Mouse (Mus musculus) adrenal gland (tissue): ENCODE data around the gene Fgfr1op2.
"Not testable (repeated sequence)": the region's sequence is repeated elsewhere in the genome, so short reads cannot be mapped to it uniquely, and the experiment has no call there.

Experiments
- intact Hi-C: fragments of 180-260 bp; cut with DNase I; formaldehyde crosslinking; loops from one replicate; pipeline ENCODE4 v1.15.1; 2025
- long read RNA-seq, 2 experiments: library from polyadenylated mRNA; unstranded; transcript quantifications; one replicate each; pipeline ENCODE4 v2.0.0; 2020; ENCODE audit warnings: borderline replicate concordance in 1 of 2; ENCODE audit not compliant: insufficient replicate concordance in 1 of 2

Fgfr1op2 gene
- long read RNA-seq, experiment 1, transcript Fgfr1op2-204 (7 exons, 2,880 nt), result minor isoform, 13 of 157 reads
- long read RNA-seq, experiment 1, transcript Fgfr1op2-205 (2 exons, 1,894 nt), result minor isoform, 11 of 157 reads
- long read RNA-seq, experiment 1, transcript Fgfr1op2-203 (6 exons, 2,766 nt), result major isoform, 53 of 157 reads
- long read RNA-seq, experiment 1, transcript Fgfr1op2-202 (5 exons, 918 nt), result minor isoform, 32 of 157 reads
- long read RNA-seq, experiment 1, partial matches to known transcripts, result 34 of 157 reads
- long read RNA-seq, experiment 1, other reads (novel, unspliced or antisense), result 14 of 157 reads
- long read RNA-seq, experiment 2, transcript Fgfr1op2-202 (5 exons, 918 nt), result minor isoform, 22 of 167 reads
- long read RNA-seq, experiment 2, transcript Fgfr1op2-204 (7 exons, 2,880 nt), result minor isoform, 18 of 167 reads
- long read RNA-seq, experiment 2, transcript Fgfr1op2-203 (6 exons, 2,766 nt), result major isoform, 43 of 167 reads
- long read RNA-seq, experiment 2, transcript Fgfr1op2-205 (2 exons, 1,894 nt), result minor isoform, 18 of 167 reads
- long read RNA-seq, experiment 2, partial matches to known transcripts, result 57 of 167 reads
- long read RNA-seq, experiment 2, other reads (novel, unspliced or antisense), result 9 of 167 reads

- intact Hi-C loops, result loop anchor here (5.0 to 10.0 kb wide), 2 partner anchors 55 to 72 kb away; partner anchors contain the start of gene Itpr2
Observed at GRCm38 (mm10) chr6:146576903-146577302, at the start of gene Fgfr1op2. Gene Fgfr1op2 (plus strand): TSS chr6:146577203.

GRCm38 (mm10) chr6:146527537-146527936, 49.5 kb upstream of the Fgfr1op2 start:
- intact Hi-C loops, result no loop called here

- intact Hi-C loops, result no loop called here
Observed at GRCm38 (mm10) chr6:146530363-146530762, 46.6 kb upstream of the Fgfr1op2 start.

DNA sequence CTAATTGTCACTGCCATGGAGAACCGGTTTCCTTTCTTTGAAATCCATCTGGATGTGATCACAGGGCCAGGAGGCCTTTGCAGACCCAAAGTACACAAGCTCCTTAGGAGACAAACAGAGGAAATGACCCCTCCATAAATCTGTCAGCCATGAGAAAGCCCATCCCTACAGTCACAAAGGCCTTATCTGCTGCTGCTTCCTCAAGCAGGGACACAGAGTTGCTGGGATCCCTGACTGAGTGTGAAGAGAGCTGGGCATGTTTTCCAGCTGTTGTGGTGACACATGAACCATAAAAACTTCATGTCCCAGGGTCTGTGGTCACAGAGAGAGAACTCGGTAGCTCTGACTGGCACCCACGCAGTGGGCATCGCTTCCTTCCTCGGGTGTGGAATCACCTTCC, 46.2 kb upstream of the Fgfr1op2 start:
- intact Hi-C loops, result no loop called here

GRCm38 (mm10) chr6:146533146-146533545, 43.9 kb upstream of the Fgfr1op2 start:
- intact Hi-C loops, result no loop called here

DNA sequence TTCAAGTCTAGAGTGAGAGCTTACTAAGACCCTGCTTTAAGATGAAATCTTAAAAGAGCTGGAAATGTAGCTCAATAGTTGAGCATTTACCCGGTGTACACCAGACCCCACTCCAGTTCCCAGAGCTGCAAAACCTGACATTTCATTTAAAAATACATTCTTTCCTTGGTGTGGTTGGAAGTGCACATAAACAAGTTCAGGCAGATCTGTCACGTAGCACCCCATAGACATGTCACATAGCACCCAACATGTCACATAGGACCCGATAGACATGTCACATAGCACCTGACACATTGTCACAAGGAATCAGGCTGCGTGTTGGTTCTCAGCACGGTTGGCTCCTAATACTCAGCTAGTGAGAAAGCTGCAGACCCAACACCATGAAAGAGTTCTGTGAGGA, 41.5 kb upstream of the Fgfr1op2 start:
- intact Hi-C loops, result no loop called here

GRCm38 (mm10) chr6:146537111-146537510, 39.9 kb upstream of the Fgfr1op2 start:
- intact Hi-C loops, result no loop called here

DNA sequence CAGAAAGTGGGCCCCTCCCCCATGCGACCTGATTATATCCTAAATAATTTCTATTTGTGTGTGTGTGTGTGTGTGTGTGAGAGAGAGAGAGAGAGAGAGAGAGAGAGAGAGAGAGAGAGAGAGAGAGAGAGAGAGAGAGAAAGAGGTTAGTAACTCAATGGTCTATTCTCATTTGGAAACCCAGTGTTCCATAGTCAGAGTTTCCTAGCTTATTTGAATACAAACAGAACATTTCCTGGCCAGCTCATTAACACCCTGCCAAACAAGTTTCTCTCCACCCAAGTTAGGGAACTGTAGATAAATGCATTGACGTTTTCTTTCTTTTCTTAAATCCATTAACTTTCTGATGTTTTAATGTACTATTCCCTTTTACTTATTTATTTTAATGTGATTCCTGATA, 38.9 kb upstream of the Fgfr1op2 start:
- intact Hi-C loops, result no loop called here

DNA sequence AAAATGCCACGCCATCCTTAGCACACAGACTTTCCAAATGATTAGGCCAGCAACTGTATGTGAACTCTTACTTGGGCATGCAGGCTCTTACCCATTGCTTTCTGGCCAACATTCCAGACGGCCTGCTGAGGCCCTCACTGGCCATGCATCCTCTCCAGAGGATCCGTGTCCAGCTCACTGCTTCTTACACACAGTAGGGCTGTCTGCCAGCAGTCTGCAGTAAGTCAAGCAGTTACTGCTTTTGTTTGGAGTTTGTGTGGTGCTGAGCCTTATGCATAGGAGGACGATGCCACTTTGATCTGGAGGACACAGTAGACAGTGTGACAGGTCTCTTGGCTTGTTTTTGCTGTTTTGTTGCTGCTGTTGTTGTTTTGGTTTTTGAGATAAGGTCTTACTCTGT, 38.3 kb upstream of the Fgfr1op2 start:
- intact Hi-C loops, result no loop called here

DNA sequence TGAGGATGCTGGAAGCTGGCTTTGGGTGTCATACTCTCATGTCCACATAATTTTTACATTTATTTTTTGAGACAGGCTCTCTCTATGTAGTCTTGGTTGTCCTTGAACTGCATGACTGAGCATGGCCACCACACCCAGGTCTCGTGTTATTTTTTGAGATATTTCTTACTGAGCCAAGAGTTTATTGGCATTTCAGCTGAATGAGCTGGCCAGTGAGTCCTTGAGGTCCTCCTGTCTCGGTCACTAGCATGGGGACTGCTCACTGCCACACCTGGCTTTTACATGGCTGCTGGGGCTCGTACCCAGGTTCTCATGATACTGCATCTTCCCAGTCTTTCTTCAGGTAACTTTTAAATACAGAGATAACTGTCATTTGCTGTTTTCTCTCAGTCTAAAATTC, 36.6 kb upstream of the Fgfr1op2 start:
- intact Hi-C loops, result no loop called here

- intact Hi-C loops, result no loop called here
Observed at GRCm38 (mm10) chr6:146544622-146545021, 32.4 kb upstream of the Fgfr1op2 start.

DNA sequence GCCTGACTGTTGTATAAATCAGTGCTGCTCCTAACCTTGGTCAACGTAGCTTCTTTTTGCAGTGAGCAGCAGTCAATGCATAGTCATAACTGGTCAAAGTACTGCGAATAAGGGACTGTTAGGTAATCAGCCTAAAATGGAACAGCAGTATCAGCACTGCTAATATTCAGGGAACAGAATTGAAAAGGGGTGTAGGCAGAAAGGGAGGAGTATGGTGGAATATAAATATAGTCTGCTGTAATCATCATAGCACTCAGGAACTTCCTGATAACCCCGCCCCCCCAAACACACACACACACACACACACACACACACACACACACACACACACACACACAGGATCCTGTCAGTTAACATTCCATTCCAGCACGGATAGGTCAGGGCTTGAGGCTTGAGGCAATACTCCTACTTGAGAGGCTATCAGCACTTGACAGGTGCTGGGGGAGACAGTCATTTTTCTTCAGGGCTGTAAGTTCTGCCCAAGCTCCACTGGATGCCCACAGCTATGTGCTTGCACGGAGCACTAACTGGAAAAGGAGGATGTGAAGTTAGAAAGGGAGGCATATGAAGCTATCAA, 31.6 kb upstream of the Fgfr1op2 start:
- intact Hi-C loops, result no loop called here

- intact Hi-C loops, result loop anchor here (10.0 kb wide), 1 partner anchor 136 kb away; no protein-coding TSS in a partner anchor
Observed at GRCm38 (mm10) chr6:146550421-146550820, 26.6 kb upstream of the Fgfr1op2 start.

DNA sequence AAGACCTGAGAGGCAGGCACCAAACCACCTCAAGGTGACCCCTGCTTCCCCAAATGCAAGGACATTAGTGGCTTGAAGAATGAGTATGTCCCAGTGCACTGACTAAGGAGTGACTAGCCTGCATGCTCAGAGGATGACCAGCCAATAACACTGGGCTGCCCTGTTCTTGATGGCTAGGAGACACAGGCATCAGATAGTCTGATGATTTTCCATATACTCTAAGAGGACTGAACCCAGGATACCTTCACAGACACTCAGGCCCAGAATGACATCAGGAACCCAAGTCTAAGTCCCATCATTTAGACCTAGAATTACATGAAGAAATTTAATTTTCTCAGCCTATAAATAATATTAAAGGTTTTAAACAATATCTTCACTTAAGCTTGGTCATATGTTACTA, 25.7 kb upstream of the Fgfr1op2 start:
- intact Hi-C loops, result loop anchor here (10.0 kb wide), 1 partner anchor 137 kb away; no protein-coding TSS in a partner anchor

DNA sequence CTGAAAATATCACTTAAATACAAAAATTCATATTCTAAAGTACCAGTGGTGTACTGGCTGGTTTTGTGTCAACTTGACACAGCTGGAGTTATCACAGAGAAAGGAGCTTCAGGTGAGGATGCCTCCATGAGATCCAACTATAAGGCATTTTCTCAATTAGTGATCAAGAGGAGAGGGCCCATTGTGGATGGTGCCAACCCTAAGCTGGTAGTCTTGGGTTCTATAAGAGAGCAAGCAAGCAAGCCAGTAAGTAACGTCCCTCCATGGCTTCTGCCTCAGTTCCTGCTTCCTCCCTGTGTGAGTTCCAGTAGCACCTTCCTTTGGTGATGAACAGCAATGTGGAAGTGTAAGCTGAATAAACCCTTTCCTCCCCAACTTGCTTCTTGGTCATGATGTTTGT, 14.5 kb upstream of the Fgfr1op2 start:
- intact Hi-C loops, result not testable (repeated sequence)

DNA sequence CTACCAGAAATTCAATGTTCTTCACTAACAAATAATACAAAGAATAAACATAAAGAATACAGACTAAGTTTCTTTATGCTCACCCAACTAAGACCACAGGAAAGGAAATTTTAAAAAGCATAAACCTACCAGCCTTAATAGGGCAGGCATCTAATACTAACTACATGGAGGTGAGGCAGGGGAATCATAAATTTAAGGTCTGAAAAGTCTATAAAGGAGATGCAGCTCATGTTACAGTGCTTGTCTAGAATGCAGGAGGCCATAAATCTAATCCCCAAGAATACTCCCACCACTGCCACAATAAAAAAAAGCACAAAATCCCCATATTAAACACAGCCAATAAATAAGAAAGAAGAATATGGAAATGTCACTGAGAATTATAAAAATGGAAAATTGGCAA, 4.9 kb upstream of the Fgfr1op2 start:
- intact Hi-C loops, result loop anchor here (10.0 kb wide), 1 partner anchor 67 kb away; the partner anchor contains the start of gene Itpr2

- intact Hi-C loops, result loop anchor here (5.0 to 10.0 kb wide), 2 partner anchors 55 to 73 kb away; partner anchors contain the start of gene Itpr2
Observed at GRCm38 (mm10) chr6:146577310-146578109, 507 bp downstream of the Fgfr1op2 start, which contains the start of gene Ints13. Gene Ints13 (minus strand): TSS chr6:146577835.

DNA sequence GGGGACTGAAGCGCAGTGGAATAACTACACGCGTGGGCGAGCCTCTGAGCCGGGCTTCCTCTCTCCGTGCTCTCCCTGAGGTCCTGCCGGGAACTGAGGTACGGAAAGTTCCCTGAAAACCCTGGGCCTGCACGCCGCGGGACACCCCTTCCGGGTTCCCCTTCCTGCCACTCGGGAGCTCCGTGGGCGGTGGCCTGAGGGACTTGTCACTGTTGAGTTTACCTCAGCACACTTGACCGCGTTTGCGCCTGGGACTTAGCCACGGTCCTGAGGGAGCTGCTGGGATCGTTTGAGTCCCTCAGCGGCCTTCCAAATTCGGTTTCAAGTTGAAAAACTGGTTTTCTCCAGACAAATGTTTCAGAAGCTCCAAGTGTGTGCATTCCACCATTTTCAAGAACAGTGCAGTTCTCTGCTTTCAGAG, 1.1 kb downstream of the Fgfr1op2 start:
- intact Hi-C loops, result loop anchor here (5.0 to 10.0 kb wide), 2 partner anchors 54 to 73 kb away; partner anchors contain the start of gene Itpr2

DNA sequence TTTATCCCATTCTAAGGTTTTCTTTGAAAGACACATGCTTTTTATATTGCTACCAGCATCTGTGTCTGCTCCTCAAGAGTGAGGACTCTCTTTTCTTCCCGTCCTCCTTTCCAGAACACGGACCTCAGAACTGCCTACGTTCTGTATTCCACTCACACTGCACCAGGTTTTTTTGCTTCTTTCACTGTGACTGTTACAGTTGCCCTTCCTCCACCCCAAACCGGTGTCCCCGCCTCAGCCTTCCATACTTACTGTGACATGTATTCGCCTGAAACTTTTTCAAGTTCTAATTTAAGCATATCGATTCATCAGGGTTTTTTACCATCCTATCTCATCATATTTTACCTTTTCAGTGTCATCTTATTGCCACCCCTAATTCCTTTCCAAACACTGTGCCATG, 1.6 kb downstream of the Fgfr1op2 start:
- intact Hi-C loops, result loop anchor here (5.0 to 10.0 kb wide), 2 partner anchors 54 to 74 kb away; partner anchors contain the start of gene Itpr2

DNA sequence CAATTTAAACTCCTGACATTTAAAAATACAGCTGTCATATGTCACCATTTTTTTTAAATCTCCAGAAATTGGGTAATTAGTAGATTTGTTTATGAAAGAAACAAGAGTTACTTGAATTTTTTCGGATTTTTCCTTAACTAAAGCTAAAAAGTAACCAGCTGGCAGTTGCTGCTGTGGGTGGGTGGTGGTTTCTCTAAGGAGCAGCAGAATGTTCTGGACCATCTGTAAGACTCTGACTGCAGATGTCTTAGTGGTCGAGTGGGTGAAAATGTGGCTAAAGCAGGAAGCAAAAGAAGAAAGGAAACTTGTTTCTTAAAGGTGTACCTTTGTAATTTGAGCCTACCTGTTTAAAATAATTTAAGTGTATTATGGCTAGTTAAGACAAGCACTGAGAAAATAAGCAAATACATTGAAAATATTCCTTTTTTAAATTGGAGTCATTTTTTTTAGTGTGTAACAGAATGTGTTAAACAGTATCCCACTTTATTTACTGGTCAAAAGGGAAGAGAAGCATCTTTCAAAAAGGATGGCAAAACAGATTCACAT, 3.5 kb downstream of the Fgfr1op2 start:
- intact Hi-C loops, result no loop called here
